Mouse (Mus musculus): ENCODE measurements around the gene Lsg1. TPM values are rescaled to one million over a fixed set of nuclear protein-coding genes. Genes with fewer than 3 reads are reported as not detected.

The Lsg1 gene
- total RNA-seq (2015), result 36.4 and 42.8 TPM in 2 replicates
- total RNA-seq (2017), result 69.8 and 74.7 TPM in 2 replicates

GRCm38 (mm10) chr16:30587494-30588327 is at the start of gene Lsg1:
Gene Lsg1 (minus strand): TSS chr16:30587592.
- ATAC-seq (replicated peaks; ENCODE audit: poor library complexity), result peak; percentile 93

- no peak for ATAC-seq (replicated peaks; ENCODE audit: poor library complexity)
These were observed 46.7 kb upstream of the Lsg1 start for GRCm38 (mm10) chr16:30633906-30634746.

- ATAC-seq (replicated peaks; ENCODE audit: poor library complexity), result no peak
These were observed 42.1 kb upstream of the Lsg1 start for GRCm38 (mm10) chr16:30629509-30629908.

GRCm38 (mm10) chr16:30628401-30628800 is 41.0 kb upstream of the Lsg1 start:
- ATAC-seq (replicated peaks; ENCODE audit: poor library complexity), result no peak

GRCm38 (mm10) chr16:30627586-30628337 is 40.4 kb upstream of the Lsg1 start:
- ATAC-seq (replicated peaks; ENCODE audit: poor library complexity), result no peak

- ATAC-seq (replicated peaks; ENCODE audit: poor library complexity), result no peak
These were observed 37.2 kb upstream of the Lsg1 start for GRCm38 (mm10) chr16:30624640-30625039.

GRCm38 (mm10) chr16:30623645-30624044 is 36.3 kb upstream of the Lsg1 start:
- ATAC-seq (replicated peaks; ENCODE audit: poor library complexity), result 0 out of 2 replicates have a peak, but pooled peaks have one; percentile 26

- no peak for ATAC-seq (replicated peaks; ENCODE audit: poor library complexity)
These were observed 28.9 kb upstream of the Lsg1 start for GRCm38 (mm10) chr16:30616281-30616680.

- no peak for ATAC-seq (replicated peaks; ENCODE audit: poor library complexity)
These were observed 27.4 kb upstream of the Lsg1 start for GRCm38 (mm10) chr16:30614705-30615317.

- no peak for ATAC-seq (replicated peaks; ENCODE audit: poor library complexity)
These were observed 26.7 kb upstream of the Lsg1 start for GRCm38 (mm10) chr16:30614122-30614521.

- ATAC-seq (replicated peaks; ENCODE audit: poor library complexity), result no peak
These were observed 25.7 kb upstream of the Lsg1 start for GRCm38 (mm10) chr16:30613122-30613521.

- ATAC-seq (replicated peaks; ENCODE audit: poor library complexity), result no peak
These were observed 23.9 kb upstream of the Lsg1 start for GRCm38 (mm10) chr16:30611331-30611730.

GRCm38 (mm10) chr16:30607868-30608267 is 20.5 kb upstream of the Lsg1 start:
- ATAC-seq (replicated peaks; ENCODE audit: poor library complexity), result no peak

- ATAC-seq (replicated peaks; ENCODE audit: poor library complexity), result no peak
These were observed 18.1 kb upstream of the Lsg1 start for GRCm38 (mm10) chr16:30605528-30605927.

- no peak for ATAC-seq (replicated peaks; ENCODE audit: poor library complexity)
These were observed 17.4 kb upstream of the Lsg1 start for GRCm38 (mm10) chr16:30604807-30605137.

GRCm38 (mm10) chr16:30604061-30604806 is 16.8 kb upstream of the Lsg1 start:
- no peak for ATAC-seq (replicated peaks; ENCODE audit: poor library complexity)

- ATAC-seq (replicated peaks; ENCODE audit: poor library complexity), result no peak
These were observed 16.1 kb upstream of the Lsg1 start for GRCm38 (mm10) chr16:30603531-30603842.

- no peak for ATAC-seq (replicated peaks; ENCODE audit: poor library complexity)
These were observed 15.5 kb upstream of the Lsg1 start for GRCm38 (mm10) chr16:30602684-30603530.

GRCm38 (mm10) chr16:30601946-30602345 is 14.6 kb upstream of the Lsg1 start:
- ATAC-seq (replicated peaks; ENCODE audit: poor library complexity), result no peak

All from megakaryocyte progenitor cell, adult 5-6 weeks (primary cell).